Mouse (Mus musculus) cerebellum, adult 2 months (tissue): ENCODE results near the gene Nudt14. TPM values are rescaled to one million over a fixed set of nuclear protein-coding genes. Genes with fewer than 3 reads are reported as not detected.

Experiments
- DNase-seq, 2 experiments: peaks; one replicate each; pipeline ENCODE4 v3.0.0; 2021
- H3K27ac ChIP-seq: fragments of 200-500 bp; 2 replicates; pipeline ENCODE4 v1.5.1; 2012; ENCODE audit warnings: low read length, control low read depth, inconsistent platforms; ENCODE audit not compliant: insufficient read depth
- H3K27me3 ChIP-seq: fragments of 200-500 bp; 2 replicates; pipeline ENCODE4 v1.6.1; 2012; ENCODE audit warnings: inconsistent platforms, mild to moderate bottlenecking, low read length, moderate library complexity; ENCODE audit not compliant: control insufficient read depth, insufficient read depth
- H3K4me1 ChIP-seq: fragments of 200-500 bp; 2 replicates; pipeline ENCODE4 v1.6.1; 2011; ENCODE audit warnings: low read length; ENCODE audit not compliant: control insufficient read depth, insufficient read depth
- H3K4me3 ChIP-seq: fragments of 200-500 bp; replicated peaks from 2 replicates; pipeline ENCODE3; 2011; ENCODE audit warnings: mild to moderate bottlenecking, low read depth, low read length, control low read depth; ENCODE audit not compliant: insufficient read depth
- CTCF ChIP-seq: fragments of 200-500 bp; IDR thresholded peaks from 2 replicates; pipeline ENCODE4 v1.5.1; 2011; ENCODE audit warnings: low read depth, mild to moderate bottlenecking, control low read depth, low read length, moderate library complexity, borderline replicate concordance; ENCODE audit not compliant: insufficient read depth
- POLR2A ChIP-seq: fragments of 200-500 bp; IDR thresholded peaks from 2 replicates; pipeline ENCODE4 v1.6.1; 2011; ENCODE audit warnings: low read length, control low read depth, borderline replicate concordance; ENCODE audit not compliant: insufficient read depth
- WGBS: fragments of 180-500 bp; shearing (Covaris S2); methylation state at CpG from one replicate; pipeline ENCODE4 v1.1.7; 2018; 5-methylcytosine and 5-hydroxymethylcytosine counted together
- polyA plus RNA-seq: library from polyadenylated mRNA; depleted of rRNA; stranded (reverse); fragments of >200 nt; gene quantifications from 2 replicates; pipeline ENCODE4 v1.2.3, GENCODE M21; 2012

Nudt14 gene
- polyA plus RNA-seq, 1 experiment: 23.8 TPM

GRCm38 (mm10) chr12:112917486-112917885 lies 24.4 kb downstream of the Nudt14 start:
- no peaks in the 10 kb centered on the region for H3K27me3 ChIP-seq
- DNase-seq: no peak
- TF ChIP-seq CTCF (no peak), POLR2A (no peak)
- no peak overlapping the region for H3K27ac ChIP-seq
- H3K4me1 ChIP-seq: peaks cover 20% of the 10 kb centered on the region
- 85% methylated on average over 11 of the region's 11 CpGs for WGBS
- no peak overlapping the region for H3K4me3 ChIP-seq

GRCm38 (mm10) chr12:112916698-112917400 lies 25.1 kb downstream of the Nudt14 start:
- no peak for TF ChIP-seq CTCF
- no peak for TF ChIP-seq POLR2A
- Histone ChIP-seq H3K27ac (no peak overlapping the region), H3K27me3 (no peaks in the 10 kb centered on the region), H3K4me1 (peaks cover 19% of the 10 kb centered on the region), H3K4me3 (no peak overlapping the region)
- 59% methylated on average over 16 of the region's 16 CpGs for WGBS
- DNase-seq: no peak

- H3K4me1 ChIP-seq: peaks cover 19% of the 10 kb centered on the region
- TF ChIP-seq POLR2A (no peak), CTCF (no peak)
- H3K4me3 ChIP-seq: no peak overlapping the region
- H3K27me3 ChIP-seq: no peaks in the 10 kb centered on the region
- whole genome bisulfite sequencing: 62% methylated on average over 13 of the region's 13 CpGs
- no peak for DNase-seq
- no peak overlapping the region for H3K27ac ChIP-seq
Observed at GRCm38 (mm10) chr12:112915587-112915986, 26.3 kb downstream of the Nudt14 start.

- TF ChIP-seq CTCF: no peak
- no peak for TF ChIP-seq POLR2A
- peaks cover 19% of the 10 kb centered on the region for H3K4me1 ChIP-seq
- DNase-seq: no peak
- WGBS: 72% methylated on average over 11 of the region's 11 CpGs
- no peak overlapping the region for H3K27ac ChIP-seq
- no peaks in the 10 kb centered on the region for H3K27me3 ChIP-seq
- no peak overlapping the region for H3K4me3 ChIP-seq
Observed at GRCm38 (mm10) chr12:112914527-112914926, 27.4 kb downstream of the Nudt14 start.

GRCm38 (mm10) chr12:112912951-112913745 lies 28.8 kb downstream of the Nudt14 start:
- peak; percentile 62 to 64 for DNase-seq
- TF ChIP-seq CTCF (no peak), POLR2A (no peak)
- WGBS: 46% methylated on average over 28 of the region's 28 CpGs

GRCm38 (mm10) chr12:112911701-112912100 lies 30.2 kb downstream of the Nudt14 start:
- no peak overlapping the region for H3K4me3 ChIP-seq
- DNase-seq: no peak
- peaks cover 16% of the 10 kb centered on the region for H3K4me1 ChIP-seq
- no peak for TF ChIP-seq CTCF
- no peak for TF ChIP-seq POLR2A
- H3K27me3 ChIP-seq: no peaks in the 10 kb centered on the region
- H3K27ac ChIP-seq: no peak overlapping the region
- WGBS: 92% methylated on average over 17 of the region's 17 CpGs

More at GRCm38 (mm10) chr12:112912951-112913745, 28.8 kb downstream of the Nudt14 start:
- H3K4me3 ChIP-seq: no peak overlapping the region
- peaks cover 19% of the 10 kb centered on the region for H3K4me1 ChIP-seq
- H3K27me3 ChIP-seq: no peaks in the 10 kb centered on the region
- no peak overlapping the region for H3K27ac ChIP-seq

- WGBS: 96% methylated on average over 22 of the region's 22 CpGs
- H3K27ac ChIP-seq: no peak overlapping the region
- H3K27me3 ChIP-seq: no peaks in the 10 kb centered on the region
- no peak for DNase-seq
- H3K4me1 ChIP-seq: peaks cover 6% of the 10 kb centered on the region
- no peak overlapping the region for H3K4me3 ChIP-seq
- TF ChIP-seq POLR2A: no peak
- TF ChIP-seq CTCF: no peak
Observed at GRCm38 (mm10) chr12:112908991-112909390, 32.9 kb downstream of the Nudt14 start.

GRCm38 (mm10) chr12:112905001-112905400 lies 36.9 kb downstream of the Nudt14 start:
- no peak for TF ChIP-seq CTCF
- no peak for TF ChIP-seq POLR2A
- Histone ChIP-seq H3K27ac (no peak overlapping the region), H3K4me3 (no peak overlapping the region), H3K4me1 (no peaks in the 10 kb centered on the region), H3K27me3 (no peaks in the 10 kb centered on the region)
- no peak for DNase-seq
- WGBS: 89% methylated on average over 5 of the region's 5 CpGs
